Mouse (Mus musculus): ENCODE data around the gene Slc9a5.

Gene Slc9a5

GRCm38 (mm10) chr8:105326141-105326672, 22.4 kb upstream of the Slc9a5 start, which contains the start of the genes Lrrc29 and Tmem208:
Lrrc29 (minus strand) TSS chr8:105326278.
Tmem208 (plus strand) TSS chr8:105326354.
- peak; percentile 98 for DNase-seq

GRCm38 (mm10) chr8:105326968-105327367, 21.7 kb upstream of the Slc9a5 start:
- DNase-seq: no peak

DNA sequence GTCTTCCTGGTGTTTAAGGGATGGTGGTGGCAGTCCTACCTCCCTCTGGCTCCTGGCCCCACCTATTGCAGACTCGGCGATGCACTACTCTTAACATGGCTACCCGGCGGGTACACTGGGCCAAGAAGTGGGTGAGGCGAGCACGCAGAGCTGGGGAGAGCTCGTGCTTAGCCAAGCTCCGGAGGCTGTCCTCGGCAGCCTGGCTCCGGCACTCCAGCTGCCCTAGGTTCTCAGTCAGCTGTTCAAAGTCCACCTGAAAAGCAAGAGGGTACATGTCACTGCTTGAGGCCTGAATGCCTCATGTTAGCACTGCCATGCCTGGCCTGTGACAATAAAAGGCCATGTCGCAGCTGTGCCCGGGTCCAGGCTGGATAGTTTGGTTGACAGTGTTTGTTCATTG, 18.3 kb upstream of the Slc9a5 start:
- DNase-seq: no peak

DNA sequence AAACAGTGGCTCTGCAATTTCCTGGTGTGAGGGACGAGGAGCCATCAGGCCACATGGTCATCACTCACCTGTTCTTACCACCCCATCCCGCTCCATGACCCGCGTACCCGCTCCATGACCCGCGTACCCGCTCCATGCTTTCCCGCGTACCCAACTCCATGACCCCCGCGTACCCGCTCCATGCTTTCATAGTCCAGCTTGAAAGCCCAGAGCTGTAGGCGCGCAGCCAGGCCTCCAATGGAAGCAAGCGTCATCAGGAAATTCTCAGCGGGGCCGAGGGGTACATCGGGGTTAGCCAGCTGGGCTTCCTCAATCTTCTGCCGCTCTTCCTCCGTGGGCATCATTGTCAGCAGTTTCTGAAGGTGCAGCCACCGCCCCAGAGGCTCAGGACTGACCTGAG, 17.2 kb upstream of the Slc9a5 start:
- DNase-seq: no peak

DNA sequence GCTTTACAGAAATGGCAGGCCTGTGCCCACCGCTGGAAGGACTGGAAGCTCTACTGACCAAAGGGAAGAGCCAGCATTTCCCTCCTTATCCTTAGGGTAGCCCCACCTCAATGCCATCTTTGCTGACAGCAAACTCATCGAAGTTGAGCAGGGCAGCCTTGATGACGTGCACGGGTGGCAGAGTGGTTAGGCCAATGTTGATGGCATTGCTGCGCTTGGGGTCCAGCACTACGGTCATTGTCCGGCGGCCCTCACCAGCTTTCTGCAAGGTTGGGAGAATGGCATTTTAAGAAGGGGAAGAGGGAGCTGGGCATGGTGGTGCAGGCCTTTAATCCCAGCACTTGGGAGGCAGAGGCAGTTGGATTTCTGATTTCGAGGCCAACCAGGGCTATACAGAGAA, 16.7 kb upstream of the Slc9a5 start:
- DNase-seq: no peak

DNA sequence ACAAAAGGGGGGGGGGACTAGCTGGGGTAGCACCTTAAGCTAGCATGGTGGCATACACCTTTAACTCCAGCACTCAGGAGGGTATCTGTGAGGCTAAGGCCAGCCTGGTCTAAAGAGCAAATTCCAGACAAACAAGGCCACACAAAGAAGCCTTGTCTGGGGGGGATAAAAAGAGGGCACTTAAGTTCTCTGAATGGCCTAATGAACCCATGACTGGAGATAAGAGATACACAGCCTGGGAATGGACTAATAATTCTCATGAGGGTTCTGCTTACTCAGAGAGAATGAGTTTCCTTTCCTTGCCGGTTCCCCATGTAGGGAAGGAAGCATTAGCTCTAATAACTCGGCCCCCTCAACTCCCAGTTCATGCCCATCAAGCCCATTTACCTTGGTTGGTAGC, 16.1 kb upstream of the Slc9a5 start:
- no peak for DNase-seq

DNA sequence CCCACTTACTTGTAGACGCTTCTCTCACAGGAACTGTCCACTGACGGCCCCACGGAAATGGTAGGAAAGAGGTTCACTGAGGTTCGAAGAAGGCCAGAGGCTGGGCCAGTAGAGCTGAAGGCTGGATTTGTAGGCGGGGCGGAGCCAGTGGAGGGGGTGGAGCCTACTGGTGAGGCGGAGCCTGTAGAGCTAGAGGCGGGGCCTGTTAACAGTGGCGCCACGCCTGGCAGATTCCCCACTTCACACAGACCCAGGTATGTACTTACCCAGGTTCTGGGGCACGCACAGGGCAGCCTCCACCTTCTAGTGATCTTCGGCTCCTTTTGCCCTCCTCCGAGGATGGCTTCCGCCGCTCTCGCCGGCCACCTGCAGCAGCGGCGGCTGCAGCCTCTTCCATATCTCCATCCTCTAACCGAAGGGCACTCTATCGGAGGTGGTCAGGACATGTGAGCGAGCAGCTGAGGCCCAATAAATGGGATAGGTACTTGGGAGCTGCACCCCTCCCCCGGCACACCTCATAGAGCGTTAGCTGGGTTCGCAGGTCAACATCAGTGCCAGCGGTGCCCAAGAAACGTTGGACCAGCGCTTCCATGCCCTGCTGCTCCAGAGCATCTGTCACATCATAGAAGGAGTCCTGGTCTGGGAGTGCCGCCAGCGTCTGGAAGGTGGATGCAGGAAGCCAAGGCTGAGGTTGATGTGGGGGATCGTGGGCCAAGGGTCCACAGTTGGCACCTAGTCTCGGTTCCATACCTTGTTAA, 12.1 kb upstream of the Slc9a5 start:
- peak; percentile 27 for DNase-seq

DNA sequence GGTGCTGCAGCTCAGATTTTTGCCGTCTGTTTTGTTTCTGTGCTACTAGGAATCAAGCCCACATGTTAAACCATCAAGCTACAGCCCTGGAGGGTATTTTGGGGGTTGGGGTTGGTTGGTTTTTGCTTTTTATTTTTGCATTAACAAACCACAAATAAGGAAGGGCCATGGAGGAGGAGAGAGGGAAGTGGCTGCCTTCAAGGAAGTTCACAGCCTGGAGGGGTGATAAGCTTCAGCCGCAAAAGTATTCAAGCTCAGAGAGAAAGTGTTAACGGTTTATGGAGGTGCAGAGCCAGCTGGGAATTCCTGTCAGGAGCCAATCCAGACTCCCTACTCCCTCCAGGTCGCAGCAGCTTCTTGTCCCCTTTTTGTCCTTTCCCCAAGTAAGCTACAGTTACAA, 9.7 kb upstream of the Slc9a5 start:
- DNase-seq: no peak

GRCm38 (mm10) chr8:105339886-105340635, 8.6 kb upstream of the Slc9a5 start:
- no peak for DNase-seq

- no peak for DNase-seq
These were observed 7.2 kb upstream of the Slc9a5 start for GRCm38 (mm10) chr8:105341399-105341798.

DNA sequence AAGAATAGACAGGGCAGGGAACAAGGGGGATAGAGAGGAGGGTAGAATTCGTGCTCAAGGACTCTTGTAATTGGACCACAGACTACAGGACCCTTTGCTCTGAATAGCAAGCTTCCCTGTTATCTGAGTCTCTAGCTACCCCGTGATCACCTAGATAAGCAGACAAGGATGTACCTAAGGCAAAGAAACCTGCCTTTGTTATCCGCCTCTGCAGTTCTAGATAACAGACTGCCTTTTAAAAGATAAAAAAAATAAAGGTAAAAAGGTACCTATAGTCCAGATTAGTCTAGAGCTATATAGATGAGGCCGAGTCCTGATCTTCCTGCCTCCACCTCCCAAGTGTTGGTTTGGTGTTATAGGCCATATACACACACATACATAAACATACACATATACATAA, 5.9 kb upstream of the Slc9a5 start:
- no peak for DNase-seq

GRCm38 (mm10) chr8:105343791-105344574, 4.7 kb upstream of the Slc9a5 start:
- DNase-seq: no peak

DNA sequence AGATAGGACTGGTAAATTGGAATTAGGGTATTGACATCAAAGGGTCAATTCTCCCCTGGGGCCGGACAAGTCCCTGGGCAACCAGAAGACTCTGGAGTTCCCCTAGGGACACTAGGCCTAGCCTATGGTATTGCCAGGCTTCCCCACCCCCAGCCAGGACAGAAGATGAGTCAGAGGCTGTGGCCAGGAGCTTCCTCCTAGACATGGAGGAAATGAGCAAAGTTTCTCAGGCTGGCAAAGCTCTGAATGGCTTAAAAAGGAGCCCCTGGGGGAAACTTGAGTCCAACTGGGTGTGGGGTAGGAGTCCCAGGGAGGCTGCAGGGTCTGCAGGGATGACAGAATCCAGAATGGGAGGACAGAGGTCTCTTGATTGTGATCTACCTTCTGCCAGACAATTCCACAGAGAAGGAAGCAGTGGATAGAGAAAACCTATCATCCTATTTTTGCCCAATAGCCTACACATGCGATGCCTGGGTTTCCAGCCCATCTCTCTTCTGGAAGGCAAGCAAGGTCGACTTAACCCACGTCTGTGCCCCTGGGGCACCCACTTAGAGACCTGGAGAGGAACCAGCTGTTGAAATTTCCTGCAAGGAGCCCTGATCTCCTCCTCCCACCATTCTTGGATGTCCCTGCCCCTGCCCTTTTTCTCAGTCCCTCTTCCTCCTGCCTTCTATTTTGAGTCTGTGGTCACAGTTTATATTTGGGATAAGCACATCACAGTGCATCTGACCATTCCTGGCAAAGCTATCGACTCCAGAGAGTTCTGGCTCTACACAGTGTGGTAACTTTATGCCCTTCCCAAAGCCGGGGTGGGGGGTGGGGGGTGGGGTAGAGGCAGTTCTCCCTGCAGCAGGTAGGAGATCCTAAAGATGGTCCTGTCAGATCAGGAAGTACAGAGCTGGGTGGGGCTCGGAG, 3.3 kb upstream of the Slc9a5 start:
- DNase-seq: no peak

DNA sequence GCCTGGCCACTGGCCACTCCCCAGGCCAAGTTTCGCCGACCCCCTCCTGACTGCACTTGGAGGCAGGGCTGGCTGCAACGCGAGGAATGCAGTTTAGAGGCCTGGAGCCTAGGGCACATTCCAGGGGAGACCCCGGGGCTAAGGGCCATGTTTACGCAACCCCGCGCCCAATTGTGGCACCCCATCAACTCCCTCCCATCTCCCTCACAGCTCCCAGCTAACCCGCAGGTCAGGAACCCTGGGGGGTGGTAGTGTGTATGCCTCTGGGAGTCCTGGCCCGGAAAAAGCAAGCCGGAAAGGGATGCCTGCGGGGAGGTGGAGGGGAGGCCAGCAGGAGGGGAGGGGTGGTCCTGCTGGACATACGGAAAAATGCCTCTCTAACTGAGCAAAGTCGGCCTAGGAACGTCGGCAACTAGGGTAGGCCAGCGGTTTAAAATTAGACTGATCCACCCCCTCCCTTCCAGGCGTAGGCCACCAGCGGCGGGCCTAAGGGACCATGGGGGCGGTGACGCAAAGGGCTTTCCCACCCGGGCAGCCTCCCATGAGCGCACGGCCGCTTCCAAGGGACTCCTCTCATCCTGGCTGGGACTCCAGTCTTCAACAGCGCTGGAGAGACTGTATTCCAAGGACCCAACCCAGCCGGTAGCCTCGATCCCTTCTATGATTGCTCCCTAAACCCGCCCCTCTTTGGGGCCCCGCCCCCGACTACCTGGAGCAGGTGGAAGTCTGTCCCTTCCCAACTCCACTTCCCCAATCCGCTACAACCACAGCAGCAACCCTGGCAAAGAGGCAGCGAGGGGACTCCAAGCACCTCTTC, 1.8 kb upstream of the Slc9a5 start:
- peak; percentile 68 for DNase-seq

- peak; percentile 99 for DNase-seq
These were observed 1.0 kb upstream of the Slc9a5 start, which contains the start of gene Fhod1 for GRCm38 (mm10) chr8:105347428-105348221. Fhod1 (minus strand) TSS chr8:105347953.

- peak; percentile 71 for DNase-seq
These were observed 591 bp downstream of the Slc9a5 start for GRCm38 (mm10) chr8:105349096-105349771.

DNA sequence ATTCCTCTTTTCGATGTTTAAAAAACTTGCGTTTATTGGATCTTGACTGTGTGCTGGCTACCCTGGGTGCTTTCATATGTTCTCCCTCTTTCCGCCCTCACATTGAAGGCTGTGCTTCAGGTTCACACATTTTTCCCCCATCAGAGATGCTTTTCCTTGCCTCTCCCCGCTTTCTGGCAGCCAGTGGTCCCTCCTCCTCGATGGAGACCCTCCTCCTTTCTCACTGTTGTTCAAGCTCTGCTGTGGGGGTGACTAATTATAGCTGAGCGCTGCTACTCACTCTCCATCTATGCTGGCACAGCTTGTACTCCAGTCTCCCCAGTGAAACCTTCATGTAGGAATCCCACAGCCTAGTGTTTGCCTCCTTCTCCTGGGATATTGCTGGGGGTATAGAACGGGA, 1.5 kb downstream of the Slc9a5 start:
- DNase-seq: no peak

DNA sequence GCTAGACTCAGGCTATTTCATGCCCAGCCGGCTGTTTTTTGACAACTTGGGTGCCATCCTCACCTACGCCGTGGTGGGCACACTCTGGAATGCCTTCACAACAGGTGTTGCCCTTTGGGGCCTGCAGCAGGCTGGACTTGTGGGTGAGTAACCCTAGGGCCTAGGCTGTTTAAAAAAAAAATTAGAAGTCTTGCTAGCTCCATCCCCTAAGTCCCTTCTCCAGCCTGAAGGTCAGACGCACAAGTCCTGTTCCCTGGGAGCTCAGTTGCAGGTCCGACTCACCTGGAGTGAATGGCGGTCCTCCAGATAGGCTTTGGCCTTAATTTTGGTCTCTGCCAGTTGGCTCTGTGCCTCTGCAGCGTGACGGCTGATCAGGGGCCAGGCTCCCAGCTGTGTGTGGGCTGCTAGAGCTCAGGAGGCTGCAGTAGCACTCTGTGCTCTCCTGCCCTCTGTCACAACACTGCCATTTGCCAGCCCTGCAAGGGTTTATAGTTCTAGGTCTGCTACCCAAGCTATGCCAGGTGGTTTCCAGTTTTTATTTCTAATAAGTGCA, 5.0 kb downstream of the Slc9a5 start:
- no peak for DNase-seq

- DNase-seq: no peak
These were observed 5.9 kb downstream of the Slc9a5 start for GRCm38 (mm10) chr8:105354549-105354948.

All from embryo, embryonic 11 days (tissue).